Mouse (Mus musculus): ENCODE measurements around the gene Ros1.

The Ros1 gene

DNA sequence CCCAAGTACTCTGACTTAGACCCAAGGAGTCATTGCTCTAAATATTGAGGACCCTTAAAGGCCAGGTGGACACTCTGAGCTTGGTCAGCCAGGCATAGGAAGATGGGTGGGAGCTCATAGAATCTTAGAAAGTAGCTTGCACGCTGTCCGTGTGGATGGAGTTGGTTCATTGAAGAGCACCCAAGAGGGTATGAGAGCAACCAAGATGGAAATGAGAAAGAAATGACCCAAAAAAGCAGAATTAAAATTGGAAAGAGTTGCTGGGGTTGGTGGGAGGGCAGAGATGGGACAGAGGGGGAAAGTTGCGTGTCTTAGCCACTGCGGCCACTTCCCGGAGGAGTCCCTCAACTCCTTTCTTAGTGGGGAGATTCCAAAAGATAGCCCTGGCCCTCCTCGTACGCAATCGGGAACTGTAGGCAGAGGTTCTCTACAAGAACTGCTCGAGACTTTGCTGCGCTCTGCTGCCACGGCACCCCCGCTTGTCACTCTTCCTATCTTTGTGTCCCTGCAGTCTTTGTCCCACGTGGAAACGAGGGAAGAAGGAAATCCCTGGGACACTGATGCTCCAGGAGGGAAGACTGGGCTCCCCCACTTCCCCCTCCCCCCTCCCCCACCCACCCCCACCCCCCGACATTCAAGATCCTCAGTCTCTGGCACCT is 173.2 kb downstream of the Ros1 start:
- no peak for DNase-seq

DNA sequence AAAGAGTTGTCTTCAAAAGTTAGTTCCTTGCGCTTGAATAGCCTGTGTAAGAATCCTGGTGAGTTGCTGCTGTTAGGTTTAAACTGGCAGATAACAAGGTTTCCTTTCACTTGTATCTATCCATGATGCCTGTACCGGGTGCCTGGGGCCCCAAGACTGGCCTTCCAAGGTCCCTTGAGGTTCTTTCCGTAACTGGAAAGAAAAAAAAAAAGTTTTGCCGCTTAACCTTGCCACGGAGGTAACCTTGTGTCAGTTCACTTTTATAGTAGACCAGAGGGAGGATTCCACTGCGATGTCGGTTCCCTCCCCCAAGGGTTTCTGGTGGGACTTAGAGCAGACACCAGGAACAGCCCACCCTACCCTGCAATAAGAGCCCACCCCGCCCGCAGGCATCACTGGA is 173.8 kb downstream of the Ros1 start:
- DNase-seq, result no peak

DNA sequence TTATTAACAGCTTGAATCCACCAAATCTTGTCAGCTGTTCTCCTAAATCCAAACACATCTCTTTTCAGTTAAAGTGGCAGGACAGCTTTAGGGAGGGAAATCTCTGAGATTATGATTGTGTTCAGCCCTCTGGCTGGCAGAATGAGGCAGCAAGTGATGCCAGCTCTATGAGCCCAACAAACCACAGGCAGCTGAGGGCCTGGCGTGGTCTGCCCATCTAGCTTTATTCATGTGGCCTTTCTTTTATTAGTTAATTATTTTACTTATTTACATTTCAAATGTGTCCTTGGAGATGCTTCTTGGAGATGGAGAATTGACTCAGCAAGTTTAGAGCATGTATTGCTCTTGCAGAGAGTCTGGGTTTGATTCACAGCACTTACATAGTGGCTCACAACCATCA is 176.6 kb downstream of the Ros1 start:
- no peak for DNase-seq
